Mouse (Mus musculus): ENCODE results near the gene Zswim7. TPM values are rescaled to one million over a fixed set of nuclear protein-coding genes. Genes with fewer than 3 reads are reported as not detected.
"Not testable (repeated sequence)": the region's sequence is repeated elsewhere in the genome, so short reads cannot be mapped to it uniquely, and the experiment has no call there.

Gene Zswim7
- total RNA-seq (2021) = 10 to 100 TPM; 33.5 to 40.6 TPM
- long read RNA-seq, experiment 1, transcript Zswim7-201 (5 exons, 732 nt) = major isoform, 11 of 18 reads
- long read RNA-seq, experiment 1, partial matches to known transcripts = 0 of 18 reads
- long read RNA-seq, experiment 1, other reads (novel, unspliced or antisense) = 7 of 18 reads
- long read RNA-seq, experiment 2, transcript Zswim7-201 (5 exons, 732 nt) = major isoform, 16 of 36 reads
- long read RNA-seq, experiment 2, partial matches to known transcripts = 1 of 36 reads
- long read RNA-seq, experiment 2, other reads (novel, unspliced or antisense) = 19 of 36 reads

DNA sequence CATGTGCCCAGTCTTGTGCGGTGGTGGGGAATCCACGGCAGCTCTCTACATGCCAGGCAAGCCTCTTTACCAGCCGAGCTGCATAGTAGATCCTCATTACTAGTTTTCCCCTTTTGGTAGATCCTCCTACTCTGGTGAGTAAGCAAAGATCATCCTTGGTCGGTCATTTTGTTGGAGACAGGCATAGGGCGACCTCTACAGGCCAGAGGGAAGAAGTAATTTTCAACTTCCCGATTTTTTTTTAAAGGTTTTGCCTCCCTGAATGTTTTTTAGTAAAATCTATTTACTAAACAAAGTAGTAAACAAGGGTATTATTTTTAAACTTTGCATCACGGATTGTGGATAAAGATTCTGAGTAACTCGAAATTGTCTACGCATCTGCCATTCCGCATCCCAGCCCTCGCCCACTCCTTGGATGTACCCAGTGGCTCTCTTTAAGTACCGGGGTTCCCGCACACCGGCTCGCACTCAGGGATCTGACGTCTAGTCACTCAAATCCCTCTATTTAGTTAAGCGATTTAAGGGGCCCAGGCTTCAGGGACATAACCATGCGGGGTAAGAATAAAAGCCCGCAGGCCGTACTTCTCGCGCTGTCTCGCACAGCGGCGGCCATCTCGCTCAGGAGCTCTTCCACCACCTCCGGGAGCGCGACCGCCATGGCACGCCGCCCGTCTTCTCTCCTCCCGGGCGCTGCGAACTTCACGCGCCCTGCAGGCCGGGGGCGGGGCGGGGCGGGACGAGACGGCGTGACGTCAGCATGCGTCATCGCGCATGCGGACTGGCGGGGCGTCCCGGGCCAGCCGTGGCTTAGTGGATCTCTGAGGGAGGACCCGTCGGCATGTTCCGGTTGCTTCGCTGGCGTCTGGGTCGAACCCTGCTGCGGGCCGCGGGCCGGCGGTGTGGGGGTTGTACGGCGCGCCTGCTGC is at the start of gene Zswim7, which contains the start of gene Ttc19:
Gene Zswim7, minus strand, starts transcription at position 701 of the 926 bp plus-strand sequence.
Gene Ttc19, plus strand, starts transcription at position 799 of the 926 bp plus-strand sequence.
- H3K27ac ChIP-seq = peak within 1 kb of the TSS; percentile 91
- peak within 1 kb of the TSS; percentile 82 for H3K4me3 ChIP-seq
- DNase-seq = peak; percentile 96
- TF ChIP-seq CTCF (IDR thresholded peaks at IDR 0.05) = peak; percentile 85
- intact Hi-C loops (cut with DNase I) = loop anchor here (1.0 to 5.0 kb wide), 3 partner anchors 154 to 349 kb away; partner anchors contain the start of gene Akap10

DNA sequence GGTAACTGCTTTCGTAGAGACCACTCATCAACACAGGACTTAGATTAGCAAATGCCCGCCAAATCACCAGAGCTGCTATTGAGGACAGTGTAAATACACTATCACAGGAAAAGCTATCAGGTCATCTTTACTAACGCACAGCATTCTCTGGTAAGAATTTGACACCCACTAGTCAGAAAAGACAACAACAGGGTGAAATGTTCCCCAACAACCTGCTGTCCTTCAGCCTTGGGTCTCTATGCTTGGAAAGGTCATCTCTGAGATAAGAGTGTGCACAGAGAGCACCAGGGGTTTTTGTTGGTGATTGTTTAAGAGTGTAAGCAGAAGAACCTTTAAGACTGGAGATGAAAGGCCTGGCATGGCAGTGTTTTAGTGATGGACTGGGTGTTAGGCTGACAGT is 42.5 kb upstream of the Zswim7 start:
- no peak for TF ChIP-seq CTCF (IDR thresholded peaks at IDR 0.05)
- DNase-seq = no peak
- intact Hi-C loops (cut with DNase I) = no loop called here
- no peak overlapping the region for H3K27ac ChIP-seq
- no peak overlapping the region for H3K4me3 ChIP-seq

DNA sequence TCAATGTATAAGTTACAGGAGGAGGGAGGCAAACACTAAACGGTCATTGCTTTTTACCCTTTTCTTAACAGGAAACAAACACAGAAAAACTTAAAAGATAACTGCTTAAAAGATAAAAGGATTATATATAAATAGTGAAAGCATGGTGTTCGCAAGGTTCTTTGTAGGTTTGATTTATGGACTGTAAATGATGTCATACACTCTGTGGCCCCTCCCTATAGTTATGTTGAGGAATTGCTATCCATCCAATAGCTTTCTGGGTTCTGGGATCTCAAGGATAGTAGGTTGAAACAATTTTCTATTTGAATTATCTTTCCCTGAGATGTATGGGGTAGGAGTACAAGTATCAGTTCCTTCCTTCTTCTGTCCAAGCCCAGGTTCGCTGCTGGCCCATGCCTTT is 38.9 kb upstream of the Zswim7 start:
- TF ChIP-seq CTCF (IDR thresholded peaks at IDR 0.05) = no peak
- no peak overlapping the region for H3K27ac ChIP-seq
- no peak for DNase-seq
- H3K4me3 ChIP-seq = no peak overlapping the region
- intact Hi-C loops (cut with DNase I) = no loop called here

DNA sequence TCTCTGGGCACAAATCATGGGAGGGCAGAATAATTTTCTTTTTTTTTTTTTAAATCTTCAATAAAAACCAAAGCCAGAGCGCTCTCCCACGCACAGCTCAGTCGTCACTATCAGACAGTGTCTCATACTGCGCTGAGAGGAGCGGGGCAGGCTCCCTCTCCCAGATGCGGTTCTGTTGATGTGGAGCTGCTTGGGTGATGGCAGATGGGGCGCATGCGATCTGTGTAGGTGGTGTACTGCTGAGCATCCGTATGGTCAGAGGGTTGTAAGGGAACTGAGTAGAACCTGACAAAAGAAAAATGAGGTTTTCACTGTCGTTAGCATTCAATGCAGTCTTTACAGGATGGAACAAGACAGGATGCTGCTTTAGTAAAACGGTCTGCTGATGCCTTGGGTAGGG is 36.6 kb upstream of the Zswim7 start:
- H3K4me3 ChIP-seq = no peak overlapping the region
- TF ChIP-seq CTCF (IDR thresholded peaks at IDR 0.05) = no peak
- intact Hi-C loops (cut with DNase I) = no loop called here
- no peak overlapping the region for H3K27ac ChIP-seq
- no peak for DNase-seq

DNA sequence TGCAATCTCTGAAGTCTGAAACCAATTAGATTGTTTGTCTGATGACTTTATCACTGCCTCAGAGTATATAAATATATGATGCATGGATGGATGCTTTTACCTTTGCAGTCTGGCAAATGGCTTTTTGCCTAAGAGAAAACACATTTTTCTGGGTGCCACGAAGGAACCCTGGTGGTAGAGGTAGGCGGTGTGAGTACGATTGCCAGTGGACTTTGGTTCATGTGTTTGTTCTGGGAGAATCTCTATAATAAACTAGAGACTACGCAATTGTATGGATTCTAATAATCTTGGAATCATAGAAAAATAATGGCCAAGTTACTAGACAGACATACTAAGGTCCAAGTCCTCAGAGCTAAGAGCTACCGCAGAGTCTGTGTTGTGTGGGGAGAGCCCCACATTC is 33.8 kb upstream of the Zswim7 start:
- intact Hi-C loops (cut with DNase I) = no loop called here
- no peak for TF ChIP-seq CTCF (IDR thresholded peaks at IDR 0.05)
- Histone ChIP-seq H3K27ac (no peak overlapping the region), H3K4me3 (no peak overlapping the region)
- DNase-seq = no peak

DNA sequence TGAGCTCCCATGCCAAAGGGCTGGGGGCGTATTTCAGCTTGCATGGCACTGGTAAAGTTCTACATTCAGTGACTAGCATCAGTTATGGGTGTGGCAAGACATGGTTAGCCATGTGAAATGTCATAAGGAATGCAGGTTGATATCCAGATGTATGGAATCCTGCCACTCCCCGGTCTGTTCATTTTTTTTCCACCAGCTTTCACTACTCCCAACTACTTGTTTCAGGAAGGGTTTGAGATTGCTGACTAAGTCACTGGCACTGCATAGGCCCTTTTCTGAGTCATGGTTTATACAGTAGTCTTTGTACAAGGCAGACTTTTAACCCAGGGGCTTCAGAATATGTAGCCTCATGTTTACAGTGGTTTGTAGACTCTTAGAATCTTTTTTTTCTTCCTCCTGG is 28.1 kb upstream of the Zswim7 start:
- intact Hi-C loops (cut with DNase I) = loop anchor here (5.0 kb wide), 1 partner anchor 48 kb away; no protein-coding TSS in a partner anchor
- no peak for DNase-seq
- Histone ChIP-seq H3K4me3 (no peak overlapping the region), H3K27ac (no peak overlapping the region)
- no peak for TF ChIP-seq CTCF (IDR thresholded peaks at IDR 0.05)

DNA sequence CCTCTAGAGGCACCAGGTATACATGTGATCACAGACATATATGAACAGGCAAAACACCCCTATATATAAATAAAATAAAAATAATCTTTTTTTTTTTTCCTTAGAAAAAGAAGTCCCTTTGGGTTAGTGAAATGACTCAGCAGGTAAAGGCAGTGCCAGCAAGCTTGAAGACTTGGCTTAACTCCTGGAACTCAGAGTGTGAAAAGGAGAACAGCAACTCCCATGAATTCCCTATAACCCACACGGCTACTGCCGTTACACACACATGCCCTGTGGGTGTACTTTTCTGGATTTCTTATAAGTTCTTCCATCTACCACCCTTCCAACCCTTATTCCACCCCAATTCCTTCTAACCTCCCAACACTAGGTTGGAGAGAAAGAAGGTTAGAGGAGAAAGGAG is 24.7 kb upstream of the Zswim7 start:
- no peak overlapping the region for H3K27ac ChIP-seq
- H3K4me3 ChIP-seq = no peak overlapping the region
- no peak for TF ChIP-seq CTCF (IDR thresholded peaks at IDR 0.05)
- intact Hi-C loops (cut with DNase I) = loop anchor here (5.0 kb wide), 1 partner anchor 51 kb away; no protein-coding TSS in a partner anchor
- DNase-seq = no peak

DNA sequence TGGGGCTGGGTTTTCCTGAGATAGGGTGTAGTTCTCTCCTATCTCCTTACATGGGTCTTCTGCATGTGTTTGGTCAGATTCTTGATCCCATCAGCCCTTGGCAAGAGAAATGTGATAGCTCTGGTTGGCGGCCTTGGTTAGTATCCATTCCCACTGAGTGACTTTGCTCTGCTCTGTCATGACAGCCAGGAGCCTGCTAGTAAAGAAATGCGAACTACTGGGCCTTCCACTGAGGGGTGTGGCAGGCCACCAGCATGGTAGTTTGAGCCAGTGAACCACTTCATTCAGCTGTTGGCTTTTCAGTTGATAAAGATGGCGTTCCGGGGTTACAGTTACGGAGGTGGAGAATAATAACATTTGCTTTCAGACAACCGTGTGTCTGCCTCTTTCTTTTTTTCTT is 17.7 kb upstream of the Zswim7 start:
- Histone ChIP-seq H3K27ac (peak overlapping the region; percentile 62), H3K4me3 (no peak overlapping the region)
- TF ChIP-seq CTCF (IDR thresholded peaks at IDR 0.05) = no peak
- peak; percentile 57 for DNase-seq
- intact Hi-C loops (cut with DNase I) = no loop called here

DNA sequence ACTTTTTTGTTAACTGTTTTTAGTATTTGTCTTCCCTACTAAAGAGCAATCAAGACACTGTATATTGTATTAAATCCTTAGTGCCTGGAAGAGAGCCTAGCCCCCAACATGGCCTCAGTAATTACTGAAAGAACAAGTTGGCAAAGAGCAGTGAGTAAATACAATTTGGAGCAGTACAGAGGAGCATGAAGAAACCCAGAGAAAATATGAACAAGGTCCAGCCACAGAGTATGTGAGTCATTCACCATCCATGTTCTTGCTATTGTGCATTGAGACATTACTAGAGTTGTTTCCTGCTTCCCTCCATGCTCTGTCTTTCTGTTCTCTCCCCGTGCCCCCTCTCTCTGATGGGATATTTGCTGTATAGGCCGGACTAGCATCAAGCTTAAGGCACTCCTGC is 12.9 kb upstream of the Zswim7 start:
- Histone ChIP-seq H3K4me3 (no peak overlapping the region), H3K27ac (no peak overlapping the region)
- TF ChIP-seq CTCF (IDR thresholded peaks at IDR 0.05) = no peak
- DNase-seq = no peak
- intact Hi-C loops (cut with DNase I) = no loop called here

DNA sequence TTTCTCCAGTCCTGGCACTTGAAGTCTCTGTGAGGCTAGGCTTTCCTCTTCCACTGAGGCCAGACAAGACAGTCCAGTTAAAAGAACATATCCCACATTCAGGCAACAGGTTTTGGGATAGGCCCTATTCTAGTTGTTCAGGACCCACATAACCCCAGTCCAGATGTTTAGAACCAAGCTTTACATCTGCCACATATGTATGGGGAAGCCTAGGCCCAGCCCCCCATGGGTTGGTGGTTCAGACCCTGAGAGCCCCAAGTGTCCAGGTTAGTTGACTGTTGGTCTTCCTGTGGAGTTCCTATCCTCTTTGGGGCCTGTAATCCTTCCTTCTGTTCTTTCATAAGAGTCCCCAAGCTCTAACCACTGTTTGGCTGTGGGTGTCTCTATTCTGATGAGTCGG is 6.5 kb upstream of the Zswim7 start:
- intact Hi-C loops (cut with DNase I) = no loop called here
- DNase-seq = no peak
- TF ChIP-seq CTCF (IDR thresholded peaks at IDR 0.05) = no peak
- no peak overlapping the region for H3K27ac ChIP-seq
- no peak overlapping the region for H3K4me3 ChIP-seq

DNA sequence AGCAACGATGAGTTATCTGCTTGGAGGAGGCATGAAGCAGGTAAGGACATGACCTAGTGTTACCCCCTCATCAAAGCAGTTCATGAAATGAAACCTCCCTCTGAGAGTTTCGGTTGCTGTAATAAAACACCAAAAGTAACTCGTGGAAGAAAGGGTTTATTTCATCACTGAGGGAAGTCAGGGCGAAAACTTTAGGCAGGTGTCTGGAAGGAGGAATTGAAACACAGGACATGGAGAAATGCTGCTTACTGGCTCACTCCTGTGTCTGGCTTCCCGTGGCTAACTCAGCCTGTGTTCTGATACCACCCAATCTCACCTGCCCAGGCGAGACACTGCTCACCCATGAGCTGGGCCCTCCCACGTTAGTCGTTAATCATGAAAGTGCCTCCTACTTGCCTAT is 3.8 kb upstream of the Zswim7 start:
- TF ChIP-seq CTCF (IDR thresholded peaks at IDR 0.05) = no peak

DNA sequence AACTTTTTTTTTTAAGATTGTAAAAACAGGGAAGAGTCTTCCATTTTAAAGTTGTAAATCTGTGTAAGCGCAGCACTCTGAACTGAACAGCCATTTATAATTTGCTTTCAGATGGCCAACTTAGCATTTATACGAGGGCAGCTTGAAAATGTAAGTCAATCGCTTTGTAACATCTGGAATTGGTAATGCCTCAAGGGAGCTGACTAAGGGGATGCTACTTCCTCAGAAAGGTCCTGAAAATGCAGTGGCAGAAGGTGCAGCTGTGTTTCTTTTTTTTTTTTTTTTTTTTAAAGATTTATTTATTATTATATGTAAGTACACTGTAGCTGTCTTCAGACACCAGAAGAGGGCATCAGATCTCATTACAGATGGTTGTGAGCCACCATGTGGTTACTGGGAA is 2.8 kb upstream of the Zswim7 start:
- not testable (repeated sequence) for H3K27ac ChIP-seq, DNase-seq, H3K4me3 ChIP-seq
- intact Hi-C loops (cut with DNase I) = loop anchor here (5.0 kb wide), 1 partner anchor 352 kb away; the partner anchor contains the start of gene Akap10

More for the DNA sequence above, 3.8 kb upstream of the Zswim7 start:
- Histone ChIP-seq H3K27ac (no peak overlapping the region), H3K4me3 (no peak overlapping the region)
- intact Hi-C loops (cut with DNase I) = no loop called here
- no peak for DNase-seq

DNA sequence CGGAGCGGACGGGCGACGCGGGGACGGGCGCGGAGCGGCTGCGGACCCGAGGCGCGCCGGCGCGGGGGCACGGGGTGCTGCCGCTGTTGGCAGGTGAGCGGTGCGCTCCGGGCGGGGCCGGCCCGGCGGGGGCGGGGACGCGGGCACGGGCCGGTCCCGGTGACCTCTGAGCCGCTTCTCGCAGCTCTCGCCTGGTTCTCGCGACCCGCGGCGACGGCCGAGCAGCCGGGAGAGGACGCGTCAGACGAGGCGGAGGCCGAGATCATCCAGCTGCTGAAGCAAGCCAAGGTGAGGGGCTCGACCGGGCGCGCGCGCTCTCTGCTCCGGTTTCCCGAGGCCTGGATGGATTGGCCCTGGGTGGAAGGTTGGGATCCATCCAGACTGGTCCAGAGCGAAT is 424 bp upstream of the Zswim7 start:
- peak overlapping the region; percentile 82 for H3K4me3 ChIP-seq
- no peak for TF ChIP-seq CTCF (IDR thresholded peaks at IDR 0.05)
- peak; percentile 90 for DNase-seq
- H3K27ac ChIP-seq = peak overlapping the region; percentile 91
- intact Hi-C loops (cut with DNase I) = loop anchor here (5.0 kb wide), 1 partner anchor 349 kb away; the partner anchor contains the start of gene Akap10

Data from gastrocnemius, adult 2 months (tissue).